Mouse (Mus musculus): Measurements from ENCODE around the gene Dynlrb1. TPM values are rescaled to one million over a fixed set of nuclear protein-coding genes. Genes with fewer than 3 reads are reported as not detected.

The Dynlrb1 gene
- polyA plus RNA-seq, 1 experiment from 2014 or later, result 339 TPM

DNA sequence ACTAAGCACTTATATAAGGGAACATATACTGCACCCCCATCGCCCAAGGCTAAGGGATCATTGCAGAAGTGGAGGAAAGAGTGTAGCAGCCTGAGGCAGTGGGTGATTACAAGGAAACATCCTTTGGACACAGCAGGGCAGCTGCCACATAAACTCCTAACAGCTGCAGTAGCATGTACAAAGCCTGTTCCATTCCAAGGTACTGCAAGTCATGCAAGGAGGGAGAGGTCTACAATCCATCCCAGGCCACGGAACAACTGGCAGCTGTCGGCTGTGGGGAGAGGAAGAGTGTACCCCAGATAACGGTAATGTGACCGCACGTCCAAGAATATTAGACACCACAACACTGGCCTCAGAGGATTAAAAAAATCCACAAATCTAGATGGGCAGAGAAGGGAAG is 29.2 kb downstream of the Dynlrb1 start:
- 91% methylated on average over 6 of the region's 6 CpGs for WGBS
- no peak overlapping the region for H3K4me2 ChIP-seq (replicated peaks; ENCODE audit: low read depth)
- H3K9me3 ChIP-seq (ENCODE audit: control insufficient read depth, low read length), result no peaks in the 10 kb centered on the region
- no peaks in the 10 kb centered on the region for H3K27me3 ChIP-seq (ENCODE audit: control insufficient read depth, insufficient read depth, low read length)
- TF ChIP-seq EP300 (optimal IDR thresholded peaks at IDR 0.05) (no peak), CTCF (IDR thresholded peaks at IDR 0.05; ENCODE audit: low read depth) (no peak)
- H3K4me1 ChIP-seq (replicated peaks; ENCODE audit: control insufficient read depth, insufficient read depth), result no peaks in the 10 kb centered on the region
- ATAC-seq (ENCODE audit: low FRiP score, low TSS enrichment) (no peak), DNase-seq (ENCODE audit: low spot score) (no peak)
- H3K9ac ChIP-seq (ENCODE audit: low read length), result no peak overlapping the region
- no peaks in the 10 kb centered on the region; the same call in 1 of the 2 replicates for H3K36me3 ChIP-seq (ENCODE audit: control insufficient read depth, insufficient read depth, low read length)
- H3K4me3 ChIP-seq (ENCODE audit: low read depth, low read length), result no peak overlapping the region
- no peak overlapping the region for H3K27ac ChIP-seq (replicated peaks)

DNA sequence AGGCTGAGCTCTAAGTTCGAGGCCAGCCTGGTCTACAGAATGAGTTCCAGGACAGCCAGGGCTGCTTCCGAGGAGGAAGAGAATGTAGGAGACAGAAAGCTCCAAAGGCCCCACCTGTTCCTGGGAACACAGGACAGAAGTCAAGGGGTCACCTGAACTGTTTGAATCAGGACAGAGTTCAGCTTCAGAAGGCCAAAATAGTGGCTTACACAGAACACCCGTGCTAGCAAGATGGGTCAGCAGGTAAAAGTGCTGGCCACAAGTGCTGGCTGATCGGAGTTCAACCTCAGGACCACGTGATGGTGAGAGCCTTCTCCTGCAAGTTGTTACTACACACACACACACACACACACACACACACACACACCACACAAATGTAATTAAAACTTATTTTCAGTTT is 30.6 kb downstream of the Dynlrb1 start:
- Histone ChIP-seq H3K4me2 (replicated peaks; ENCODE audit: low read depth) (no peak overlapping the region), H3K9ac (ENCODE audit: low read length) (no peak overlapping the region), H3K36me3 (ENCODE audit: control insufficient read depth, insufficient read depth, low read length) (no peaks in the 10 kb centered on the region; the same call in 1 of the 2 replicates), H3K27ac (replicated peaks) (no peak overlapping the region), H3K4me3 (ENCODE audit: low read depth, low read length) (no peak overlapping the region), H3K4me1 (replicated peaks; ENCODE audit: control insufficient read depth, insufficient read depth) (no peaks in the 10 kb centered on the region), H3K27me3 (ENCODE audit: control insufficient read depth, insufficient read depth, low read length) (no peaks in the 10 kb centered on the region), H3K9me3 (ENCODE audit: control insufficient read depth, low read length) (no peaks in the 10 kb centered on the region)
- TF ChIP-seq CTCF (IDR thresholded peaks at IDR 0.05; ENCODE audit: low read depth), result no peak
- no peak for TF ChIP-seq EP300 (optimal IDR thresholded peaks at IDR 0.05)
- 72% methylated on average over 5 of the region's 5 CpGs for WGBS
- DNase-seq (ENCODE audit: low spot score), result no peak
- no peak for ATAC-seq (ENCODE audit: low FRiP score, low TSS enrichment)

DNA sequence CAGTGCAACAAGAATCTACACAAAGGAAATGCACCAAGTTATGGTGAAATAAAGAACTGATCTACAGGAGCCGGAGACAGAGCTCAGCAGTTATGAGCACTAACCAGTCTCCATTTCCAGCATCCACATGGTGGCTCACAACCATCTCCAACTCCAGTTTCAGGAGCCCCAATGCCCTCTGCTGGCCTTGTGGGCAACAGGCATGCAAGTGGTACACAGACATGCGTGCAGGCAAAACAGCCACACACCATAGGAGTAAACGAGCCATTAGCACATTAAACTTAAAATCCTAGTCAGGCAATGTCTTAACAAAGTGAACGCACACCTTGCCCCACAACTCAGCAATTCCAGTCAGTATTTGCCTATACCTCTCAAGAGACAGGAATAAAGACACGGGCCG is 35.6 kb downstream of the Dynlrb1 start:
- H3K27ac ChIP-seq (replicated peaks), result no peak overlapping the region
- no peaks in the 10 kb centered on the region for H3K4me1 ChIP-seq (replicated peaks; ENCODE audit: control insufficient read depth, insufficient read depth)
- H3K36me3 ChIP-seq (ENCODE audit: control insufficient read depth, insufficient read depth, low read length), result no peaks in the 10 kb centered on the region
- H3K9ac ChIP-seq (ENCODE audit: low read length), result no peak overlapping the region
- ATAC-seq (ENCODE audit: low FRiP score, low TSS enrichment) (no peak), DNase-seq (ENCODE audit: low spot score) (peak; percentile 31)
- no peaks in the 10 kb centered on the region for H3K9me3 ChIP-seq (ENCODE audit: control insufficient read depth, low read length)
- TF ChIP-seq CTCF (IDR thresholded peaks at IDR 0.05; ENCODE audit: low read depth) (peak; percentile 66), EP300 (optimal IDR thresholded peaks at IDR 0.05) (no peak)
- no peak overlapping the region for H3K4me2 ChIP-seq (replicated peaks; ENCODE audit: low read depth)
- 84% methylated on average over 6 of the region's 6 CpGs for WGBS
- no peak overlapping the region for H3K4me3 ChIP-seq (ENCODE audit: low read depth, low read length)
- H3K27me3 ChIP-seq (ENCODE audit: control insufficient read depth, insufficient read depth, low read length), result no peaks in the 10 kb centered on the region

DNA sequence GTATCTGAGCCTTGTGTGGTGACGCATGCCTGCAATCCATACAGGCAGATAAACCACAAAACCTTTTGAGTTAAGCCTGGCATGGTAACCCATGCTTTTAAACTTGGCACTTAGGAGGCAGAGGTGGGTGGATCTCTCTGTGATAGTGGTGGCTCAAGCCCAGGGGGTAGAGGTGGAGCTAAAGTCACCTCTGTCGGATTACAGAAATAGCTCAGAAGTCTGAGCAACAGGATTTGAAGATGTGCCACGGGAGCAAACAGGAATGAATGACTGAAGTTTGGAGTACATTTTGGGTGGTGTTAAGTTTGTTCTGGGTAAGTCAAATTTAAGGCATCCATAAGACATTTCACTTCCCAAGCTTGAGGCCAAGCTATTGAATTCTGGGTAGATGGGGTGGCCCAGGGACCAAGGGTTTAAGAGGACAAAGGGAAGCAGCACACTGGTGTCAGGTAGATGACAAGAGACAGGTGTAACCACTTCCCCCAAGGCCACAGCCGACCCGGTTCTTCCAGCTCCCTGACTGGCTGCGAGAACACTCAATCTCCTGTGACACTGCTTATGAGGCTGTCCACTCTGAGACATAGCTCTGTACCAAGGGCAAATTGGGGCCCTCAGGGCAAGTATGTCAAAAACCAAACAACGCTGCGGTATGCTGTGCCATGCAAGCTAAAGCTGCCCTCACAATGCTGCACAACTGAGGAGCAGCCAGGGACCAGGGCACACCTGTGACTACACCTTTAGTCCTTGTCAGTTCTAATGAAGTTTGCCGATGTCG is 36.2 kb downstream of the Dynlrb1 start:
- no peaks in the 10 kb centered on the region for H3K27me3 ChIP-seq (ENCODE audit: control insufficient read depth, insufficient read depth, low read length)
- 61% methylated on average over 10 of the region's 10 CpGs for WGBS
- no peak overlapping the region for H3K4me3 ChIP-seq (ENCODE audit: low read depth, low read length)
- no peak for TF ChIP-seq CTCF (IDR thresholded peaks at IDR 0.05; ENCODE audit: low read depth)
- TF ChIP-seq EP300 (optimal IDR thresholded peaks at IDR 0.05), result no peak
- H3K9me3 ChIP-seq (ENCODE audit: control insufficient read depth, low read length), result no peaks in the 10 kb centered on the region
- ATAC-seq (ENCODE audit: low FRiP score, low TSS enrichment) (no peak), DNase-seq (ENCODE audit: low spot score) (no peak)
- H3K36me3 ChIP-seq (ENCODE audit: control insufficient read depth, insufficient read depth, low read length), result no peaks in the 10 kb centered on the region
- peaks cover 6% of the 10 kb centered on the region for H3K4me1 ChIP-seq (replicated peaks; ENCODE audit: control insufficient read depth, insufficient read depth)
- H3K4me2 ChIP-seq (replicated peaks; ENCODE audit: low read depth), result no peak overlapping the region
- no peak overlapping the region for H3K9ac ChIP-seq (ENCODE audit: low read length)
- H3K27ac ChIP-seq (replicated peaks), result no peak overlapping the region

DNA sequence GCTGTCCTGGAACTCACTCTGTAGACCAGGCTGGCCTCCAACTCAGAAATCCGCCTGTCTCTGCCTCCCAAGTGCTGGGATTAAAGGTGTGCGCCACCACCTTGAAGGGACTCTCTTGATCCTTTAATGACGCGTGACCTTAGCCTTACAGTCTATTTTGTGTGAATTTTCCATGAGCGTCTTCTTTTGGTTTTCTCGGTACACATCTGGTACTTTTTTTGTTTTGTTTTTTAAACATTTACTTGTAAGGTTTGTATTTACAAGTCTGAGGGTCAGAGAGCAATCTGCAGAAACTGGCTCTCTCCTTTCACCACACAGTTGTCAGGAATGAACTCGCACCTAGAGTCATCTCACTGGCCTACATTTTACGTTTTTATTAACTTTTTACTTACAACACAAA is 37.3 kb downstream of the Dynlrb1 start:
- DNase-seq (ENCODE audit: low spot score) (no peak), ATAC-seq (ENCODE audit: low FRiP score, low TSS enrichment) (no peak)
- 81% methylated on average over 8 of the region's 8 CpGs for WGBS
- H3K9me3 ChIP-seq (ENCODE audit: control insufficient read depth, low read length), result no peaks in the 10 kb centered on the region
- H3K4me3 ChIP-seq (ENCODE audit: low read depth, low read length), result no peak overlapping the region
- TF ChIP-seq EP300 (optimal IDR thresholded peaks at IDR 0.05) (no peak), CTCF (IDR thresholded peaks at IDR 0.05; ENCODE audit: low read depth) (no peak)
- H3K27ac ChIP-seq (replicated peaks), result no peak overlapping the region
- H3K9ac ChIP-seq (ENCODE audit: low read length), result no peak overlapping the region
- no peaks in the 10 kb centered on the region for H3K27me3 ChIP-seq (ENCODE audit: control insufficient read depth, insufficient read depth, low read length)
- no peak overlapping the region for H3K4me2 ChIP-seq (replicated peaks; ENCODE audit: low read depth)
- 0 out of 2 replicates have a peak, but pooled peaks cover 5% of the 10 kb centered on the region for H3K36me3 ChIP-seq (ENCODE audit: control insufficient read depth, insufficient read depth, low read length)
- peaks cover 6% of the 10 kb centered on the region for H3K4me1 ChIP-seq (replicated peaks; ENCODE audit: control insufficient read depth, insufficient read depth)

DNA sequence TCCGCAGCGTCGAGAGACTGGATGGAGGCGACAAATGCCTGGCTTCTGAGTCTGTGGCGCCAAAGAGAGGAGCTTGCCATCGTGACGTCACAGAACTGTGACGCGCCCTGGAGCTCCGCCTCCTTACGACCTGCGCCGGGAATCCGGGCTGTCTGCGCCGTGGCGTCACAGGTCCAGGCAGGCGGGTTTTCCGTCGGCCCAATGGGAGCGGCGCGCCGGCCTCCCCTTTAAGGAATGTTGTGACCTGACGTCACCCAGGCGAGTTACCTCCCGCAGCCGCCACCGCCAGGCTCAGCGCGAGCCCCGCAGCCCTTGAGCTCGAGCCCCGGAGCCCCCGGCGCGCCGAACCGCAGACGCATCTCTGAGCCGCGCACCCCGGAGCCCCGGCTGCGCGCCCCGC is 39.9 kb downstream of the Dynlrb1 start, which contains the start of gene Map1lc3a:
Map1lc3a (plus strand) TSS at position 103 of the 400 bp plus-strand sequence.
- WGBS, result under 1% methylated on average over 47 of the region's 47 CpGs
- Histone ChIP-seq H3K27ac (replicated peaks) (peak within 1 kb of the TSS; percentile 98), H3K4me2 (replicated peaks; ENCODE audit: low read depth) (peak within 1 kb of the TSS; percentile 70), H3K9ac (ENCODE audit: low read length) (peak within 1 kb of the TSS; percentile 97), H3K27me3 (ENCODE audit: control insufficient read depth, insufficient read depth, low read length) (no peaks in the 10 kb centered on the region), H3K36me3 (ENCODE audit: control insufficient read depth, insufficient read depth, low read length) (peaks cover 8% of the 10 kb centered on the region; the same call in 1 of the 2 replicates), H3K4me3 (ENCODE audit: low read depth, low read length) (peak within 1 kb of the TSS; percentile 96), H3K9me3 (ENCODE audit: control insufficient read depth, low read length) (no peaks in the 10 kb centered on the region), H3K4me1 (replicated peaks; ENCODE audit: control insufficient read depth, insufficient read depth) (peaks cover 6% of the 10 kb centered on the region)
- ATAC-seq (ENCODE audit: low FRiP score, low TSS enrichment) (peak; percentile 96), DNase-seq (ENCODE audit: low spot score) (peak; percentile 97)
- TF ChIP-seq CTCF (IDR thresholded peaks at IDR 0.05; ENCODE audit: low read depth), result no peak
- no peak for TF ChIP-seq EP300 (optimal IDR thresholded peaks at IDR 0.05)
